Mouse (Mus musculus) C2C12 (cell line): ENCODE data around the gene Fam20c. TPM values are rescaled to one million over a fixed set of nuclear protein-coding genes. Genes with fewer than 3 reads are reported as not detected.

Source experiments
- H3K27me3 ChIP-seq: one replicate; pipeline ENCODE4 v1.6.1; 2011; ENCODE audit not compliant: control insufficient read depth, insufficient read depth, insufficient read length
- H3K36me3 ChIP-seq: one replicate; pipeline ENCODE4 v1.6.1; 2011; ENCODE audit not compliant: control insufficient read depth, insufficient read depth
- H3K4me3 ChIP-seq: one replicate; pipeline ENCODE4 v1.5.1; 2011; ENCODE audit warnings: mild to moderate bottlenecking, control low read depth; ENCODE audit not compliant: poor library complexity, insufficient read depth, severe bottlenecking
- H3K79me2 ChIP-seq: one replicate; pipeline ENCODE4 v1.6.1; 2011; ENCODE audit not compliant: control insufficient read depth, insufficient read depth
- H3K79me3 ChIP-seq: one replicate; pipeline ENCODE4 v1.6.1; 2011; ENCODE audit warnings: low read depth, control low read depth
- H3ac ChIP-seq: one replicate; pipeline ENCODE3; 2011; ENCODE audit warnings: low read depth; ENCODE audit not compliant: control insufficient read depth, insufficient read length
- CEBPB ChIP-seq: IDR thresholded peaks from one replicate; pipeline ENCODE4 v1.6.1; 2011; ENCODE audit warnings: low read depth, mild to moderate bottlenecking, control low read depth, moderate library complexity
- CTCF ChIP-seq: IDR thresholded peaks from one replicate; pipeline ENCODE4 v1.5.1; 2011; ENCODE audit not compliant: control insufficient read depth, insufficient read depth, insufficient read length
- FOSL1 ChIP-seq: IDR thresholded peaks from one replicate; pipeline ENCODE4 v1.8.0; 2011; ENCODE audit warnings: mild to moderate bottlenecking, low read length; ENCODE audit not compliant: poor library complexity, insufficient read depth, severe bottlenecking
- MAX ChIP-seq: IDR thresholded peaks from one replicate; pipeline ENCODE4 v1.6.1; 2011; ENCODE audit warnings: mild to moderate bottlenecking, control low read depth
- MYOD1 ChIP-seq: IDR thresholded peaks from one replicate; pipeline ENCODE4 v1.6.1; 2011; ENCODE audit warnings: low read depth; ENCODE audit not compliant: control insufficient read depth, insufficient read length
- MYOG ChIP-seq: IDR thresholded peaks from one replicate; pipeline ENCODE4 v1.6.1; 2011; ENCODE audit not compliant: control insufficient read depth, insufficient read length; ENCODE audit errors: extremely low read depth
- USF1 ChIP-seq: IDR thresholded peaks from one replicate; pipeline ENCODE4 v1.6.1; 2011; ENCODE audit warnings: low read depth, mild to moderate bottlenecking, control low read depth, moderate library complexity
- polyA plus RNA-seq: library from polyadenylated mRNA; unstranded; fragments of >200 nt; fragmentation: generic; extraction: Trizol; gene quantifications from one replicate; pipeline ENCODE4 v1.2.1, GENCODE M21; 2012; ENCODE audit warnings: missing spikeins

Fam20c gene
- polyA plus RNA-seq, 1 experiment: 64.4 TPM

- Histone ChIP-seq H3K79me3 (peaks cover 4% of the 10 kb centered on the region), H3K27me3 (no peaks in the 10 kb centered on the region)
- TF ChIP-seq CEBPB: no peak
- no peak for TF ChIP-seq CTCF
- no peak for TF ChIP-seq MYOD1
- no peak for TF ChIP-seq MAX
- TF ChIP-seq MYOG: no peak
- TF ChIP-seq USF1: no peak
- TF ChIP-seq FOSL1: no peak
These were observed 390 bp upstream of the Fam20c start for GRCm38 (mm10) chr5:138753946-138754302.

GRCm38 (mm10) chr5:138755121-138755452, 773 bp downstream of the Fam20c start:
- H3K79me3 ChIP-seq: peaks cover 4% of the 10 kb centered on the region
- peak overlapping the region; percentile 70 for H3ac ChIP-seq
- peaks cover 25% of the 10 kb centered on the region for H3K79me2 ChIP-seq
- H3K36me3 ChIP-seq: peaks cover 7% of the 10 kb centered on the region
- TF ChIP-seq CEBPB: no peak
- no peaks in the 10 kb centered on the region for H3K27me3 ChIP-seq
- H3K4me3 ChIP-seq: peak overlapping the region; percentile 51

More at GRCm38 (mm10) chr5:138753946-138754302, 390 bp upstream of the Fam20c start:
- peaks cover 25% of the 10 kb centered on the region for H3K79me2 ChIP-seq
- peak overlapping the region; percentile 51 for H3K4me3 ChIP-seq
- peaks cover 4% of the 10 kb centered on the region for H3K36me3 ChIP-seq
- H3ac ChIP-seq: peak overlapping the region; percentile 20

GRCm38 (mm10) chr5:138755453-138756301, 1.4 kb downstream of the Fam20c start:
- Histone ChIP-seq H3K79me3 (peaks cover 4% of the 10 kb centered on the region), H3K36me3 (peaks cover 10% of the 10 kb centered on the region), H3K79me2 (peaks cover 25% of the 10 kb centered on the region), H3ac (peak overlapping the region; percentile 70), H3K27me3 (no peaks in the 10 kb centered on the region), H3K4me3 (peak overlapping the region; percentile 51)
- TF ChIP-seq FOSL1 (no peak), USF1 (no peak), MYOG (no peak), MAX (no peak), CEBPB (no peak), MYOD1 (no peak)

GRCm38 (mm10) chr5:138756311-138757085, 2.2 kb downstream of the Fam20c start:
- peak overlapping the region; percentile 51 for H3K4me3 ChIP-seq
- peaks cover 10% of the 10 kb centered on the region for H3K36me3 ChIP-seq
- no peaks in the 10 kb centered on the region for H3K27me3 ChIP-seq
- H3K79me3 ChIP-seq: peaks cover 4% of the 10 kb centered on the region
- peaks cover 25% of the 10 kb centered on the region for H3K79me2 ChIP-seq
- H3ac ChIP-seq: peak overlapping the region; percentile 70
- TF ChIP-seq USF1: no peak
- TF ChIP-seq MAX: no peak
- no peak for TF ChIP-seq MYOG
- TF ChIP-seq CEBPB: no peak
- TF ChIP-seq MYOD1: no peak
- no peak for TF ChIP-seq CTCF
- no peak for TF ChIP-seq FOSL1

- no peaks in the 10 kb centered on the region for H3K27me3 ChIP-seq
- no peak for TF ChIP-seq FOSL1
- H3K79me3 ChIP-seq: peaks cover 4% of the 10 kb centered on the region
- H3K36me3 ChIP-seq: peaks cover 10% of the 10 kb centered on the region
- peaks cover 25% of the 10 kb centered on the region for H3K79me2 ChIP-seq
- H3ac ChIP-seq: no peak overlapping the region
- H3K4me3 ChIP-seq: no peak overlapping the region
These were observed 2.8 kb downstream of the Fam20c start for GRCm38 (mm10) chr5:138757135-138757534.

- H3K79me3 ChIP-seq: peaks cover 4% of the 10 kb centered on the region
- H3K79me2 ChIP-seq: peaks cover 25% of the 10 kb centered on the region
- peaks cover 12% of the 10 kb centered on the region for H3K36me3 ChIP-seq
- TF ChIP-seq CEBPB (no peak), USF1 (no peak), MYOG (no peak), MAX (no peak), CTCF (no peak), FOSL1 (no peak), MYOD1 (no peak)
- no peak overlapping the region for H3ac ChIP-seq
- H3K27me3 ChIP-seq: no peaks in the 10 kb centered on the region
- H3K4me3 ChIP-seq: no peak overlapping the region
These were observed 3.3 kb downstream of the Fam20c start for GRCm38 (mm10) chr5:138757616-138758015.
